Mouse (Mus musculus) gonadal fat pad, adult 2 months (tissue): ENCODE data around the gene Fam90a1a. TPM values are rescaled to one million over a fixed set of nuclear protein-coding genes. Genes with fewer than 3 reads are reported as not detected.
A peak's percentile ranks its signal among the peaks of the same experiment; 100 is the strongest.
"Not testable (repeated sequence)": the region's sequence is repeated elsewhere in the genome, so short reads cannot be mapped to it uniquely, and the experiment has no call there.

Experiments
- DNase-seq: peaks from one replicate; pipeline ENCODE4 v3.0.0-alpha.2; 2012; ENCODE audit warnings: low read depth
- polyA plus RNA-seq: library from polyadenylated mRNA; depleted of rRNA; stranded (reverse); fragments of >200 nt; gene quantifications from 2 replicates; pipeline ENCODE4 v1.2.3, GENCODE M21; 2012; rRNA removed

Gene Fam90a1a
- 0.14 and 0.20 TPM in 2 replicates for polyA plus RNA-seq

- no peak for DNase-seq
Measured at GRCm38 (mm10) chr8:21958414-21958813, at the start of gene Fam90a1a. Gene Fam90a1a (plus strand): TSS chr8:21958714.

GRCm38 (mm10) chr8:21911931-21912330 is 46.6 kb upstream of the Fam90a1a start:
- no peak for DNase-seq

- no peak for DNase-seq
Measured at GRCm38 (mm10) chr8:21912554-21912953, 46.0 kb upstream of the Fam90a1a start.

DNA sequence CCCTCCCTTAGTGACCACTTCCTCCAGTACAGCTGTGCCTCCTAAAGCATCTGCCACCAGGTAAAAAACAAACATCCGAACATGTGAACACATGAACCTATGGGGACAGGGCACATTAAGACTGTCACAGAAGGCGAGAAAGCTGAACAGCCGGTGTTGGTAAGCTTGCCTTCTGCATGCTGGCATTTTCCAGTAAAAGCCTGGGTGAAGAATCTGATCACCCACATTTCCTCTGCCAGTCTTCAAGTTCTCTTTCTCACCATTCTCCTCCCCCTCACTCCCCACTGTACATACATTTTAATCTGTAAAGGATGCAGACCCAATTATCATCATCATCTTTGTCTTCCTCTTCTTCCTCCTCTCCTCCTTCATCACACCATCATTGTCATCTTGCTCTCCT is 42.9 kb upstream of the Fam90a1a start:
- DNase-seq: no peak

- DNase-seq: not testable (repeated sequence)
Measured at GRCm38 (mm10) chr8:21930754-21931153, 27.8 kb upstream of the Fam90a1a start.

GRCm38 (mm10) chr8:21932610-21933009 is 25.9 kb upstream of the Fam90a1a start, which contains the start of gene Defb15:
Gene Defb15 (minus strand): TSS chr8:21932710.
- no peak for DNase-seq

DNA sequence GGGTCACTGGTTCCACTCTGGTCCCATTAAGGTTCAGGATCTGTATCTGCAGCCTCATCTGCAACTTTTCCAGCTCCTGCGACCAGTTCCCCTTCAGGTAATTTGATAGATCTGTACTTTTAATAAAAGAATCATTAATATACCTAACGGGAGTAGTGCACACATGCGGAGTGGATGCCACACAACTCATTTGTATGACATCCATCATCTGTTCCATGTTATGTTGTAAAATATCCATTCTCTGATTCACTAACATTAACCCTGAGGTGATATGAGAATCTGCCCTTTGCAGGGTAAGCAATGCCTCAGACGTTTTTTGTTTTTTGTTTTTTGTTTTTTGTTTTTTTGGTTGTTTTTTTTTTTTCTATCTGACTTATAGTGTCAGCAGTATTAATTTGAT is 20.5 kb upstream of the Fam90a1a start, which contains the start of gene Defb35:
Gene Defb35, plus strand, starts transcription at position 301 of the 400 bp plus-strand sequence.
- not testable (repeated sequence) for DNase-seq

DNA sequence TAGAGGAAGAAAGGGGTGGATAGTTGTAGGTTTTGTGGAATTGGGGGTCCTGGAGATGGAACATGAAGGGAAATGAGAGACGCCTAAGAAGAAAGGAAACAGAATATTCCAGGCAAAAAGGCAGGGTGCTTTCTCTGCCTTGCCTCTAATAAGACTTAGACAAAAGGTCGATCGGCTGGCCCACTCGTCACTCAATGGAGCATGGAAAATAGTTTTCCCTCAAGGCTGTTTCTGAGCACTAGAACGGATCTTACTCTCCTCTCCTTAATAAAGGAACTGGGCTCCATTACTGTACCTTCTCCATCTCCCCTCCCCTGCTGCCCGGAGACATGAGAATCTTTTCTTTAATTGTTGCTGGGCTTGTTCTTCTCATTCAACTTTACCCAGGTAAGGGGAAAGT is 12.1 kb upstream of the Fam90a1a start, which contains the start of gene Defb13:
Gene Defb13, plus strand, starts transcription at position 301 of the 400 bp plus-strand sequence.
- DNase-seq: no peak

DNA sequence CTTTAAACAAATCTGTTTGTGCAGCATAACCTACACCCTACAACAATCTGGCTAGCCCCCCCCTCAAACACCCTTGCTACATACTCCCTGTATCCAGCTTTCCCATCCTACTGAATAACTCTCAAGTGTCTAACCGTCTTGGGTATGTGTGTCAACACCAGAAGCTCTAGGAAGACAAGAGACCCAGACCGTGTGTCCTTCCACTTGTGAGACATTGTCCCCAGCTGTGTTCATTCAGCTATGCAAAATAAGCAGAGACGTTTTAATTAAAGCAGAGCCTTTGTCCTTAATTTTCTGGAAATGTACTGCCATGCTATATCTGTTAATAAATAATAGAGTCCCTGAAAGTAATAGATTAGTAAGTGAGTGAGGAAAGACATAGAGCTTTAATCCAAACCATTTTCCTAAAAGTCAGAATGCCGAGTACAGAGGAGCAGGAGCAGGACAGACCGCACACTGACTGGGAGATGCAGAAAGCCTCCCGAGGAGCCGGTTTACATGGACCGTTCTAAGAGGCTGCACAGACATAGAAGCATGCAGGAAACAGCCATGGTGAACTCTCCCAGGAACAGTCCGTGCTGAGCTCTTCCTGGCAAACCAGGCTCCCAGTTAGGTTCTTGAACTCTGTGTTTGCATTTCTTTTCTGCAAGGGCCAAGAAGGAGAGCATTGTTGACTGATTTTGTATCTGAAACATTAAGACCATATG is 11.1 kb upstream of the Fam90a1a start:
- no peak for DNase-seq

GRCm38 (mm10) chr8:21955321-21955720 is 3.2 kb upstream of the Fam90a1a start:
- DNase-seq: no peak

DNA sequence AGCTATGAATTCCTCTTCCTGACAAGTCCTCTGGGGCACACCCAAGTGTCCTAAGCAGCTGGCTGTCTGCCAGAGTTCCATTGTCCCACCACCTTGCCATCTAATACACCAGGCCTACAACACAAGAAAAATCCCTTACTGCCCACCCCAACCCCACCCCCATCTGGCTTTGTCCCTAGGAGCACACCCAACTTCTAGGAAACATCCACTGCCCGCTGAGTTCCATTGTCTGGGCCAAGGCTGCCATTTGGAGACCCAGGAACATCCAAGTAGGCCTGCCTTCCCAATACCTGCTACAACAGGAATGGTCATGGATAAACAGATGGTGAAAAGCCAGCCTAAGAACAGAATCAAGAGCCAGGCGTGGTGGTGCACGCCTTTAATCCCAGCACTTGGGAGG is 2.2 kb upstream of the Fam90a1a start:
- no peak for DNase-seq

GRCm38 (mm10) chr8:21966646-21967045 is 8.1 kb downstream of the Fam90a1a start:
- DNase-seq: peak; percentile 77

DNA sequence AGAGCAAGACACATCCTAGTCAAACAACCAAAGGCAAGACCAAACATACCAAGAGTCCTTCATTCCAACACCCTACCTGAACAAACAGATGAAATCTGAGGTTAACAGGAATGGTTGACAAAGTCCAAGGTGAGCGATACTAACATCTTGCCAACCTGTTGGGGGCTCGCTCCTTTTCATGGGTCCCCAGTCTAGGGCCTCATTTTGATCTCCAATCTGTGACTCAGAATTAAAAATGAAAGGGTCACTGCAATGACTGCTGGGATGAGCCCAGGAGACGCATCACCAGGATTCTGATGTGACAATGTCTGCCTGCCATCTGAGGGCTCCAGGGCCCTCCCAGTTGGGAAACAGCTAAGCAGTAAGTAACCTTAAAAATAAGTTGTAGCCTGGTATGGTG is 11.0 kb downstream of the Fam90a1a start, which contains the start of gene Ccdc70:
Gene Ccdc70, plus strand, starts transcription at position 301 of the 400 bp plus-strand sequence.
- no peak for DNase-seq

DNA sequence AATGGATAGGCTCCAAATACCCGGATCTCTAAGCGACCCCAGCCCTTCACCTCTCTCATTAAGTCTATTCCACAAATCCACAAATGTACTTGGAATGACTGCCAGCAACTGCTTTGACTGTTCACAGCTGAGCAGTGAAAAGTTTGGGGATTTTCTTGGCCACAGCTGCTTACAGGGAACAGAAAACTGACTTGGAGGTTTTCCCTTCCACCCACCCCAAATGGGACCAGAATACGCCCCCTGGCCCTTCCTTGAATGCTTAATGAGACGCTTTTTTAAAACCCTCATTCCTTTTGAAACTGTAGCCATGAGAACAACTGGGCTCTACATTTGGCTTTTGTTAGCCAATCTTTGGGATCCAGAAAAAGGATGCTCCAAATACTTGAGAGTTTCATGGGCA is 19.7 kb downstream of the Fam90a1a start:
- no peak for DNase-seq

- no peak for DNase-seq
Measured at GRCm38 (mm10) chr8:21981664-21982337, 23.3 kb downstream of the Fam90a1a start.

DNA sequence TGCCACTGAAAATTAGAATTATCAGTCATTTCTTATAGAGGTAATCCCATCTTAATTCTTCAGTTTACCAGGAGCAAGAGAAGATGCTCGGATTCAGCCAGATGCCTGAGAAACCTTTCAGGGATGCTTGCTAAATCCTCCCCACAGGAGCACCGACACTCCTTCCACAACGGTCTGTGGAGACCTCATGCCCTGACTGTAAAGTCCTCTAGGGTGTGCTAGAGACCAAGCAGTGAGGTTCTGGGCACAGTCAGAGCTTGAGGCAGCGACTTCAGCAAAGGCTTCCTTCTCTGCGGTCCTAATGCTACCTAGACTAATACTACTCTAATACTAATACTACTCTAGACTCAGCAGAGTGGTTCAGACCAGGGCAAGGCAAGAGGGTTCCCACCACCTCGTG is 33.7 kb downstream of the Fam90a1a start:
- DNase-seq: no peak

DNA sequence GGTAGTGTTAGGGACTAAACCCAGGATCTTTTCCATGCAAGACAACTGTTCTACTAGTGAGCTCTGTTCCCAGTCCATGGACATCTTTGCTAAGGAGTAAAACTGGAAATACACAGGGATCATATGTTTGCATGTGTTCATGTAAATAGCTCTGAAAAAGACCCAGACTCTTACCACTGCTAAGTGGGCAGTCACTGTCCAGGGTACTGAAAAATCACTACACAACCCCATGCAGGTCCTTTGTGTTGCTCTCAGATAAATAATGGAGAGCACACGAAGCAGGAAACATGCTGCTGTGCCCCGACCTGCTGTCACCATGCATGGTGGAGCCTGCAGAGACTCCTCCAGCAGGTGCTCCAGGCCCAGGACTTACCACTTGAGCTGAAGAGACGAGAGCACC is 36.7 kb downstream of the Fam90a1a start:
- DNase-seq: no peak

- no peak for DNase-seq
Measured at GRCm38 (mm10) chr8:22004750-22005522, 46.4 kb downstream of the Fam90a1a start.

DNA sequence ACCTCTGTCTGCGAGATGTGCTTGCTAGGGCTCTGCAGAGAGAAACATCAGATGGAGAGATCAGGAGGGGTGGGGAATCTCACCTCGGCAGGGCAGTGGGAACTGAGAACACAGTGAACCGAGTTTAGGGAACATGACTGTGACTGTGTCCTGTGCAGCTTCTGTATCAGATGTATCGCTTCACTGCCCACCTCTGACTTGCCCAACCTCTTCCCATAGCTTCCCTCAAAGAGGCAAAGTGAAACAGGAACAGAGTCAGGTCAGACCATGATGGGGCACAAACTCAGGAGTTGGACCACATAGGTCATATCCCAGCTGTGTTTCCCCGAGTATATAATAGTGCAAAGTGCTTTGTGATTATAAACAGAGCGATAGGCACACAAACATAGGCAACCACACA is 47.9 kb downstream of the Fam90a1a start:
- no peak for DNase-seq

- DNase-seq: no peak
Measured at GRCm38 (mm10) chr8:22009403-22009802, 50.9 kb downstream of the Fam90a1a start.

- DNase-seq: no peak
Measured at GRCm38 (mm10) chr8:22013034-22013707, 54.7 kb downstream of the Fam90a1a start.
